Mouse (Mus musculus): ENCODE measurements around the gene Hdac9.
A peak's percentile ranks its signal among the peaks of the same experiment; 100 is the strongest.
"Not testable (repeated sequence)": the region's sequence is repeated elsewhere in the genome, so short reads cannot be mapped to it uniquely, and the experiment has no call there.

The Hdac9 gene

DNA sequence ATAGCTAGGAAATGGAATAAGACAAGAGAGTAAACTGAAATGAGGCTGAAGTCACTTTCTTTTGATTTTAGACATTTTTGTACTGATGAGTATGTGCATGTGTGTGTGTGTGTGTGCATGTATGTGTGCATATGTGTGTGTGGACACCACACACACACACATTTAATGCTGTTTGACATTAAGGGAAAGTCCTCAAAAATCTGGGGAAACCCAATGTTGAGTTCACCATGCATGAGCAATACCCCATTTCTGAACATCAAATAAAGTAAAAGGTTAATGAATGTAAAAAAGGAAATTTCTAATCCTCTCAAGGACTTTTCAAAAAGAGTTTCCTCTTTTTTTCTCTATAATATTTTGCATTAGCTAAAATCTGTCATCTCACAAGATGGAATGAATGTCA is 427.3 kb downstream of the Hdac9 start:
- DNase-seq (ENCODE audit: low spot score in 2 of 2), result no peak

GRCm38 (mm10) chr12:34487666-34488065 is 429.2 kb downstream of the Hdac9 start:
- no peak for DNase-seq (ENCODE audit: low spot score in 2 of 2)

DNA sequence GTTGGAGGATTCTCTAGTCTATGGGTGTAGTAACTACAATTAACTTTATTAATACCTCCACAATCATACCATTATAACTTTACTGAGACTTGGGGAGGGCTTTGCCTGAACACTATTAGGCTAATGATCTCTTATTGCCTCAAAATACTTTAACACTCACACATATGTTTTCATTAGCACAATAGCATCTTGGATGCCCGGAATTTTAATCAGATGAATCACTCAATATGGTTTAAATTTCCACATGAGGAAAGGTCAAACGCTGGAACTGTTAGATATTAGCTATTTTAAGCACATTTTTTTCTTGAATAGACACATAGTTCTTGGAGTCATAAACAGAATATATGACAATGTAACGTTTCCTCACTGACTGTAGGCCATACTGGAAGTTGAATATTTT is 429.9 kb downstream of the Hdac9 start:
- no peak for DNase-seq (ENCODE audit: low spot score in 2 of 2)

DNA sequence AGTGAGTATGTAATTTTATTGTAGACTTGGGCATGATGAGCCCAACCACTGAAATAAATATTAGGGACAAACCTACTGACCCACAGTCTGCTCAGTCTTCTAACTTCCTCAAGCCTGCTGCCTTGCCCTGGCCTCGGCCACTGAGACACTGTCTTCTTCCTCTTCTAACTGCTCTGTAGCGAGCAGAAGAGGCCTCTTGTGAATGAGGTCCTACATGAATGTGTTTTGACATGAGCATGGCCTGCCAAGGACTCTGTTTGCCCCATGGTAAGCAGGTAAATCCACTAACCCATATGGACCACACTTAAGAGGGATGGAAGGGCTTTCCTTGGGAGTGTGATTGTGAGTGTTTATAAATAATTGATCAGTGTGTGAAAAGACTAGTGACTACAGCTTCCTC is 430.9 kb downstream of the Hdac9 start:
- DNase-seq (ENCODE audit: low spot score in 2 of 2), result no peak

- no peak for DNase-seq (ENCODE audit: low spot score in 2 of 2)
Measured at GRCm38 (mm10) chr12:34481702-34482101, 435.2 kb downstream of the Hdac9 start.

- peak; percentile 27 to 39 for DNase-seq (ENCODE audit: low spot score in 2 of 2)
Measured at GRCm38 (mm10) chr12:34472949-34473651, 443.8 kb downstream of the Hdac9 start.

GRCm38 (mm10) chr12:34472542-34472941 is 444.4 kb downstream of the Hdac9 start:
- no peak for DNase-seq (ENCODE audit: low spot score in 2 of 2)

DNA sequence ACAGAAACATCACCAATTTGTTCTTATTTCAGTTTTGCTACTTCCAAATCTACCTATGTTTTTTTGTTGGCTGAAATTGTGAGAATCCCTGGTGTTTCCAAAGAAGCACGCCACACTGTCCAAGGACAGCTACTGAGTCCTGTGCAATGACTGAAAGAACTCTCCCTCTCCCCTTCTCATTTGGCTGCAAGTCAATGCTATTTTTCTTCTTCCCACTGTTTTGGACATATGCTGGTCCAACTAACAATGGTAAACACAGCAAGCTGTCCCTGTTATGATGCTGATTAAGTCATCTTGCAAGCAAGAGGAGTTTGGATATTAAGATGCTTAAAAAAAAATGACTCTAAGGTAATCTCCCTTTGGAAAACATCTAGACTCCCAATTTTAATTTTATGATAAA is 455.2 kb downstream of the Hdac9 start:
- no peak for DNase-seq (ENCODE audit: low spot score in 2 of 2)

- no peak for DNase-seq (ENCODE audit: low spot score in 2 of 2)
Measured at GRCm38 (mm10) chr12:34452643-34453042, 464.3 kb downstream of the Hdac9 start.

DNA sequence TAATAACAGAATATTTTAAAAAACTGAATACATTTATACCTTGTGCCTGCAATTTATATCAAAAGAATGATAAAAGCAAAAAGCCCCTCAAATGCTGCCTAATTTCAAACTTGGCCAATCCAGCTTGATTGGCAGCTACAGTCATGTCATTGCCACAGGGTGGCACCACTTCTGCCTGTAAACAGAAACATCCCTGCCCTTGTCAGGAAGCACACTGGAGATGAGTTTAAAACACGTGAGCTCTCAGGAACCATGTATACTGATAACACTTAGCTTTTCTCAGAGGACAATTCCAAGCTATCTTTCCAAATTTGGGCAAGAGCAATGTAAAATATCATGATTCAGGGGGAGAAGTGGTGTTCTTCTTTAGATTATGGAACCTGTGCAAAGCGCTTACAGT is 465.7 kb downstream of the Hdac9 start:
- DNase-seq (ENCODE audit: low spot score in 2 of 2), result no peak

DNA sequence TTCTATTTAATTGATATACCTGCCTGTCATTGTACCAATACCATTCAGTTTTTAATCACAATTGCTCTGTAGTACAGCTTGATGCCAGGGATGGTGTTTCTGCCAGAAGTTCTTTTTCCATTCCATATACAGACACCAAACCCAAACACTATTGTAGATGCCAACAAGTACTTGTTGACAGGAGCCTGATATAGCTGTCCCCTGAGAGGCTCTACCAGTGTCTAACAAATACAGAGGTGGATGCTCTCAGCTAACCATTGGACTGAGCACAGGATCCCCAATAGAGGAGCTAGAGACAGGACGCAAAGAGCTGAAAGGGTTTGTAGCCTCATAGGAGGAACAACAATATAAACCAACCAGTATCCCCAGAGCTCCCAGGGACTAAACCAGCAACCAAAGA is 472.2 kb downstream of the Hdac9 start:
- DNase-seq (ENCODE audit: low spot score in 2 of 2), result not testable (repeated sequence)

GRCm38 (mm10) chr12:34440930-34441329 is 476.0 kb downstream of the Hdac9 start:
- no peak for DNase-seq (ENCODE audit: low spot score in 2 of 2)

GRCm38 (mm10) chr12:34432919-34433318 is 484.0 kb downstream of the Hdac9 start:
- no peak for DNase-seq (ENCODE audit: low spot score in 2 of 2)

GRCm38 (mm10) chr12:34432461-34432860 is 484.4 kb downstream of the Hdac9 start:
- DNase-seq (ENCODE audit: low spot score in 2 of 2), result peak; percentile 6 to 58

GRCm38 (mm10) chr12:34431832-34432231 is 485.1 kb downstream of the Hdac9 start:
- DNase-seq (ENCODE audit: low spot score in 2 of 2), result no peak

- DNase-seq (ENCODE audit: low spot score in 2 of 2), result no peak
Measured at GRCm38 (mm10) chr12:34425468-34425867, 491.4 kb downstream of the Hdac9 start.

- DNase-seq (ENCODE audit: low spot score in 2 of 2), result no peak
Measured at GRCm38 (mm10) chr12:34408139-34408538, 508.8 kb downstream of the Hdac9 start.

DNA sequence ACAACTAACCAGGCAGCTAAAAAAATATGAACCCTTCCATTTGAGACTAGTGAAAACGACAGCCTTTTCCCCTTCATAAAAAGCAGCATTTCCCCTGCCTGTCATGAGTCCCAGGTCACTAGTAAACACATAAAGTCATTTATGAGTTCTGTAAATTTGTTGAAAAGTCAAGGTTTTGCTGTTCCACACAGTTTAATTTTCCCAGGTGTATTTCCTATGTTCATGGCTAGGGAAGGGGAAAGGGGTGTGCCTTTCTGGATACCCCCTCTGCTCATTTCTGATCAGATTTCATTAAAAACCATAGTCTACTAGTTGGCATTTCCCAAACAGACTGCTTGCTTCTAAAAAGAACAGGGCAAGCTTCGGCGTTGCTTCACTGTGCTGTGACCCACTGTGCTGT is 509.8 kb downstream of the Hdac9 start:
- DNase-seq (ENCODE audit: low spot score in 2 of 2), result no peak

GRCm38 (mm10) chr12:34402065-34402464 is 514.8 kb downstream of the Hdac9 start:
- no peak for DNase-seq (ENCODE audit: low spot score in 2 of 2)

DNA sequence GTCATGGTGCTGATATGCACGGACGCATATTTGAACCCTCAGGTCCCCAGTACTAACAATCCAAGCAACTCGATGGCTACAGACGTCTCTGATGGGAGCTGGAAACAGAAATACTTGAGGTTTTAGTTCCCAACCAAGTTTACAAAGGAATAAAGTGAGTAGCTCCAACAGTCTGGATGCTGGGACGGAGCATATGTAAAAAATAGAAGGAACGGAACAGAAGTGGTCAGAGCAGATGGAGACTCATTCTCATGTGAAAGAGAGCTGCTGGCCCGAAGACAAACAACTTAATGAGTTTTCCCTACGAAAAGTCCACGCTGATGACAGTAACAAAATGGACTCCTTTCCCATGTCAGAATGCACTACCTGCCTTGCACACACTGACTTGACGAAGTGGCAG is 518.3 kb downstream of the Hdac9 start:
- no peak for DNase-seq (ENCODE audit: low spot score in 2 of 2)

- no peak for DNase-seq (ENCODE audit: low spot score in 2 of 2)
Measured at GRCm38 (mm10) chr12:34394342-34394741, 522.6 kb downstream of the Hdac9 start.

GRCm38 (mm10) chr12:34379681-34380080 is 537.2 kb downstream of the Hdac9 start:
- DNase-seq (ENCODE audit: low spot score in 2 of 2), result no peak

DNA sequence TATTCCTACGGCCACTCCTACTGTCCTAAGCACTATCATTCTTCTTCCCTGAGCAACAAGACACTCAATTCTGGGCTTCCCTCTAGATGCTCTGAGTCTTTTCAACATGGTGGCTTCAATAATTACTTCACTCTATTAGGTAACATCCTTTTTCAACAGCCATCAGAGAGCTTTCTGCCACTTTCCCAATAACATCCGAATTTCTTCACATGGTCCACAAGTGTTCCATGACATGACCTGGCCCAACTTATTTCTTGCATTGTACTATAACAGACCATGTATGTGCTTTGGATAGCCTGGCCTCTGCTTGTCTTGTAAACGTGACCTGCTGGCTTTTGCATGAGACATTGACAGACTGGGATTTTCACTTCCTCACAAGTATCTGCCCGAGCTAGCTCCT is 538.3 kb downstream of the Hdac9 start:
- DNase-seq (ENCODE audit: low spot score in 2 of 2), result no peak

- no peak for DNase-seq (ENCODE audit: low spot score in 2 of 2)
Measured at GRCm38 (mm10) chr12:34351906-34352305, 565.0 kb downstream of the Hdac9 start.

All from frontal cortex, postnatal 36 days (tissue).